Mouse (Mus musculus): ENCODE measurements around the gene Mfsd7a. TPM values are rescaled to one million over a fixed set of nuclear protein-coding genes. Genes with fewer than 3 reads are reported as not detected.

The Mfsd7a gene
- not detected in 2 replicates for polyA plus RNA-seq (2012)

DNA sequence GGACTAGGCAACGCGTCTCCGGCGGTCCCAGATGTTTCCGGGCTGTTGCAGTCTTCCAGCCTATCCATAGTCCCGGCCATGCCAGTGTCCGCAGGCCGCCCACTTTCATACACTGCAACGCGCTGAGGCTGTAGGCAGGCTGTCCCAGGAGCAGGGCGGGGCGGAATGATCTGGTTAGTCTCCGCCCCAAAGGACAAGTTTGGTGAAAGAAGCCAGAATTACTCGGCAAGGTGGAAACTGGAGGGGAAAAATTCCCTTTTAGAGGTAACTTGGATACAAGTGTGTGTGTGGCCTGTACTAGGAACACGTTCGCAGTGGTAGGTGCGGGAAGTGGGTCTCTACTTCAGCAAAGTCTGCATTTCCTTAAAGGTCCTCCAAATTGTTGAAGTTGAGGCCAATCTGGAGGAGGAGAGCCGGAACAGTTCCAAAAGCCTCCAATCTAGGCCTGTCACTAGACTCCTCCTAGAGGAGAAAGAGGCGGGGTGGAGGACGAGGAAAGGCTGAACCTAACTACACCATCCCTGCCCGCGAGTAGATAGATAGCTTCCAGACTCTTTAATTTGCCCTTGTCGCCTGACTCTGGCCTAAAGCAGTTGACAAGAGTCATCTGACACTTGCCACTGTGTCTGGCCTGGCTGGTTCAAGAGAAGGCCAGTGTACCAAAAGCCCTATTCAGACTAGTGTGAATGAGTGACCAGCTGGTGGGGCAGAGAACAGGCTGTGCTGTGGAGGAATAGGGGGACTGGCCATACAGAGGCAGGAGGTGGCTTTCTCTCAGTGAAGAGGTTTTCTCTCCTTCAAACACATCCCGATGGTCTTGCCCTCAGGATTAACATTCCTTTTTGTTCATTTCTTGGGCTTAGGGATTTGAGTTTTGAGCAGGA is at the start of gene Mfsd7a:
TSS of gene Mfsd7a (minus strand) at position 107 of the 884 bp plus-strand sequence.
- no peak for TF ChIP-seq GATA1 (IDR thresholded peaks at IDR 0.05; ENCODE audit: low read length)

DNA sequence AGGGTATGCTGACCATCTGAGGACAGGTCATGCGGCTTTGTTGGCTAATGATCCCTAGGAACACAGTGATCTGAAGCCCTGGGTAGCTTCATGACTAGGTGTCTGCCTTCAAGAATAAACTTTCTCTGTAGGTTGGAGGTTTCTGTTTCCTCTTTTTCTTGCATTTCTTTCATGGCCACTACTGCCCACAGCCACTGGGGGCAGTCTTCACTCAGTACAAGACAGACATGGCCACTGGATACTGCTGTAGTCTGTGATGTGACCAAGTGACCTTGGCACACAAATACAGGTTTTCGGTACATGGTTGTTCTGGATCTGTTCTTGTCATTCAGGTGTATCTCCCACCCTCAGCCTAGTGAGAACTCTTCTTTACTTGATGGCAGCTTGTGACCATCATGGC is 36.5 kb upstream of the Mfsd7a start:
- no peak for TF ChIP-seq GATA1 (IDR thresholded peaks at IDR 0.05; ENCODE audit: low read length)

DNA sequence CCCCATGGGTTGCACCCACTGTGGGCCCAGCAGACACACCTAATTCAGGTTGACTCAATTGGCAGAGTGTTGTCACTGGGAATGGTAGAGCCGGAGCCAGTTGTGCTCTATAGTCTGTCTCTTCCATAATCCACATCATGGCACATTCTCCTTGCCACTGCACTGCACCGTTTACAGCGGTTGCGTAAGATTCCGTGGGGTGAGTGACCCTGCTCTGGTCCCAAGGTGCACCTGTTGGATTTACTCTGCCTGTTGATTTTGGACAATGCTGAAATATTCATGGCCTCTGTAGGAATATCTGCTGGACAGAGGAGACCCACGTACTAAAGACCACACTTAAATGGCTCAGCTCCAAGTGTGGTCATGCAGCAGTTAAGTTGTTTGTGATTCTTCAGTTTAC is 34.3 kb upstream of the Mfsd7a start:
- TF ChIP-seq GATA1 (IDR thresholded peaks at IDR 0.05; ENCODE audit: low read length): no peak

DNA sequence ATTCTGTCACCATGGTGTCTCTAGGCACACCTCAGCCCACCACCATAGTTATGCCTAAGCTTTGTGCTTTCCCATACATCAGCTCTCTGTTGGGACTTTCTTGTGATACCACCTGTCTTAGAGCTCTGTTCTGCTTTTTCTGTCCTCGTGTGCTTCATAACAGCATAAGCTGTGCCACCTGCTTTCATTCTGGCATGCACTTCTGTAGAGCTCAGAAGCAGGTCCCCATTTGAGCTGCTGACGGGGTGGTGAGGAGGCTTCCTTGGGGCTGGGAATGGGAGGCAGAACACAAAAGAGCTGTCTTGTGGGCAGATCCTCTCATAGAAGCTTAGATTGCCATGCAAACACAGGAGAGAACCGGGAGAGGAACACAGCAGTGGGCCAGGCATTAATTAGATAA is 27.3 kb upstream of the Mfsd7a start:
- TF ChIP-seq GATA1 (IDR thresholded peaks at IDR 0.05; ENCODE audit: low read length): no peak

DNA sequence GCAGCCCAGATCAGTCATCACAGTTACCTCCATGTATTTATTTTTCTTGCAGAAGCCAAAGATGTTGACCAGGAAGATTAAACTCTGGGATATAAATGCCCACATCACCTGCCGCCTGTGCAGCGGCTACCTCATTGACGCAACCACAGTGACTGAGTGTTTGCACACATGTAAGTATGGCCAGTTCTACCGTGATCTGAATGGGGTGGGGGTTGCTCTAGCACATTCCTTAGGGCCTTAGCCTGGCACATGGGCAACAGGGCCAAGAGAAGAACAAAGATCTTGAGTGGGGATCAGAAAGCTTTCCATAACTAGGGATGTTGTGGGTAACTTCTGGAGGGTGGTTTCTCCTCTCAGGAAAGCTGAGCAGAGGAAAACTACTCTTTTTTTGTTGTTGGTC is 25.0 kb upstream of the Mfsd7a start:
- TF ChIP-seq GATA1 (IDR thresholded peaks at IDR 0.05; ENCODE audit: low read length): no peak

DNA sequence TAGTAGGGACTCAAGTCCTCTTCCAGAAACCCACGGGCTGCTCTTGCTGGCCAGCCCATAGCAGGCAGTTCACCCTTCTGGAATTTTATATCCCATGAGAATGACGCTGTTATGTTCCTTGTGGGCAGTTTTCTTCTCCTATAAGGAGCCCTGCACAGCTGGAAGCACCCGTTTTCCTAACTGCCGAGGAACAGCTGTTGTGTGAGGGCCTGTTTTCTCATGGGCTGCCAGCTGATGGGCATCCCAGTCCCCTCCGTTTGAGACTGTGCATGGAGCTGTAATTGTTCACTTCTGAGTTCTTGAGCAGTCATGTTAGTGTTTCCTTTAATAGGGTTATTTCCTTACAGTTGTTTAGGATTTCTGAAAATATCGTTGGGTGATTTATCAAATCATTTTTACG is 20.9 kb upstream of the Mfsd7a start:
- no peak for TF ChIP-seq GATA1 (IDR thresholded peaks at IDR 0.05; ENCODE audit: low read length)

DNA sequence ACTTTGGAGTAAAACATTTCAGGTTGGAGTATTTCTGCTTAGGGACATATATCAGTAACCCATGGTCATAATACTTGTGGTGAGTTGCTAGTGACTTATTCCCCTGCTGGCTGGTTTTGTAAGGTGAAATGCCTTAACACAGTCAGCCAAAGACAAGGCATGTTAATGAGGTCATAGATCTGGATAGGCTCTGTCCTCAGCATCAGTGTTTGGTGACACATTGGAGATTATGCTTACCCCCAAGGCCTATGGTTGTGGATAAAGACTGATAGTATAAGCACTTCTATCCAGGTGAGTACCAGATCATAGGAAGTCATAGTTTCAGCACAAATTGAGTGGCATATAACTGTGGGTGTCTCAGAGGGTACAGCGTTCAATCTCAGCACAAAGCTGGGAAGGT is 18.0 kb upstream of the Mfsd7a start:
- no peak for TF ChIP-seq GATA1 (IDR thresholded peaks at IDR 0.05; ENCODE audit: low read length)

DNA sequence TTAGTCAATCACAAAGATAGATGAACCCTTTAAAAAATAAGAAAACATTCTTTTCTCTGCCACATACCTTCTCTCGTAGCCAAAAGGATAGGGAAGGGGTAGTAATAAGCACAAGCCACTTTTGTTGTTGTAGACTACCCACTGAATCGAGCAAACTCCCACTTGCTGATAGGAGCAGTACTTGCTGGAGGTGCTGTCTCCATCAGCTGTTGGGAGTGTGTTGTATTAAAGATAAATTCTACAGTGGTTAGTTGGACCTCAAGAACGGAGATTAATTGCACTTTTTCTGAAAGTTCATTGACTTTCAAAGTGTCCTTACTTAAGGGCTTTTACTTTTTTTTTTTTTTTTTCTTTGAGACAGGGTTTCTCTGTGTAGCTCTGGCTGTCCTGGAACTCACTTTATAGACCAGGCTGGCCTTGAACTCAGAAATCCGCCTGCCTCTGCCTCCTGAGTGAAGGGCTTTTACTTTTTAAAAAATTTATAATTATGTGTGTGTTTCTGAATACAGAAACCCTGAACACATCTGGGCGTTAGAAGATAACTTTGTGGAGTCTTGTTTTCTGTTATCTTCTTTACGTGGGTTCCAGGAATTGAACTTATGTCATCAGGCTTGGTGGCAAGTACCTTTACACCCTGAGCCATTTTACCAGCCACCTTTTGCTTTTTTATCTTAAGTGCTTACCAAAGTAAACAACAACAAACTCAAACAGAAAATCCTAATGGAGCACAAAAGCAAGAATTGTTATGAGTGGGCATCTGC is 16.6 kb upstream of the Mfsd7a start:
- TF ChIP-seq GATA1 (IDR thresholded peaks at IDR 0.05; ENCODE audit: low read length): no peak

DNA sequence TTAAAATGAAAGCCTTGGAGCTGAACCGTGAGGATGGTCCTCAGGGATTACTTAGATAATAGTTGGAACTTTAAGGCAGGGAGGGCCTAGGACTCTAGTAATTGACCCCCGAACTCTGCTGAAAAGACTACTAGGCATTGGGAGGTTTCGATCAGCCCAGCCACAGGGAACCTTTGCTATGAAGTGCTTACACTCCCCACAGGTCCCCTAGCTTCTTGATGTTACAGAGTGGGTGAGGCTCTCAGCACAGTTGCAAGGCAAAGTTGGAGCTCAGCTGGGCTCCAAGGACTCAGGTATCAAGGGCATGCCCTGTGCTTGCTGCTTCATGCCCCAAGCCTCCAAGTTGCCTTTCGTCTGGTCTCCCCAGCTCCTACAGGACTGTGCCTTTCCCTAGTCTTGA is 13.8 kb upstream of the Mfsd7a start:
- no peak for TF ChIP-seq GATA1 (IDR thresholded peaks at IDR 0.05; ENCODE audit: low read length)

DNA sequence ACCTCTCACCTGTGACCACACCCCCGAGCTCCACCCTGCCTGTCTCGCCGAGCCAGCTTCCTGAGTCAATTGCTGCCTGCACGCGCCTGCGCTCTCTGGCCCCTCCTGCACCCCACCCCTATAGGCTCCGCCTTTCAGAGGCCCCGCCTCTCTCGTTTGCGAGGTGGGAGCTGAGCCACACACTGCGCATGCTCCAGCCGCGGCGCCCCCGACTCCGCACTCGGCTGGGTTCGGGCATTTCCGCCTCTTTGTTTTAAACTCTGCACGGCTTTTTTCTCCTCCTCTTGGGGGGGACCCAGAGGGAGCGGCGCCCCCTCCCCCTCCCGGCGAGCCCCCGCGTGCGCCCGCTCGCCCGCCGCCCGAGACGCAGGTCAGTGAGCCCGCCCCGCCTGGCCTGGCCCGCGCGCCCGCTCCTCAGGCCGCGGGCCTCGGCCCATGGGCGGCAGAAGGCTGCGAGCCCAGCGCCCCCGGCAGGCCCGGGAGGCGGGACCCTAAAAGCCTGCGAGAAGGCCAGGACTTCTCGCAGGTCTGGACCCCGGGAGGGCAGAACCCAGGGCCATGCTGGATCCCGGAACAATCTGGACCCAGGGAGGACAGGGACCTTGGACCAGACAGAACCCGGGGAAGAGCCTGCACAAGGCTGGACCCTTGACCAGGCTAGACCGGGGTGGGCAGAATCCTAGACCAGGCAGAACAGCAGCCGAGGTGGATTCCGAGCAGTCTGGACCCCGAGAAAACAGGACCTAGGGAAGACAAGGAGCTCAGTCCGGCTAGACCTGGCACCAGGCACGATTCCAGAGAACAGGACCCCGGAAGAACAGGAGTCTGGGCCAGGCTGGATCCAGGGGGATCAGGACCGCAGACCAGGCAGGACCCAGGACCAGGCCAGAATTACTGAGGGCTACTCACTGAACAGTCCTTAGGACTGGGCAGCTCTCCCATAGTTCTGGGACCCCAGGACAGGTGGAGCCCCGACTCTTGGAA is 12.7 kb upstream of the Mfsd7a start, which contains the start of gene Pcgf3:
TSS of gene Pcgf3 (plus strand) at position 151 of the 984 bp plus-strand sequence.
- no peak for TF ChIP-seq GATA1 (IDR thresholded peaks at IDR 0.05; ENCODE audit: low read length)

DNA sequence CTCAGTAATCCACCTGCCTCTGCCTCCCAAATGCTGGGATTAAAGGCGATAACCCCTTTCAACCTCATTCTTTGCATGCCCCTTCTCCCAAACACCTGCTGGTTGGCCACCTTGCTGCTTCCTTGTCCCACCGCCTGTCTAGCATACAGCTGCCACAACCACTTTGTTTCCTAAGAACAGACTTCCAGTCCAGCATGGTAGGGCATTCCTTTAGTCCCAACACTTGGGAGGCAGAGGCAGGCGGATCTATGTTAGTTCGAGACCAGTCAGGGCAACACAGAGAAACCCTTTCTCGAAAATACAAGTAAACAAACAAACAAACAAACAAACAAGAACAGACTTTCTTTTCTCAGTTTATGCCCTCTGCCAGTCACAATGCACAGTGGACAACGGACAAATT is 11.8 kb upstream of the Mfsd7a start:
- TF ChIP-seq GATA1 (IDR thresholded peaks at IDR 0.05; ENCODE audit: low read length): no peak

DNA sequence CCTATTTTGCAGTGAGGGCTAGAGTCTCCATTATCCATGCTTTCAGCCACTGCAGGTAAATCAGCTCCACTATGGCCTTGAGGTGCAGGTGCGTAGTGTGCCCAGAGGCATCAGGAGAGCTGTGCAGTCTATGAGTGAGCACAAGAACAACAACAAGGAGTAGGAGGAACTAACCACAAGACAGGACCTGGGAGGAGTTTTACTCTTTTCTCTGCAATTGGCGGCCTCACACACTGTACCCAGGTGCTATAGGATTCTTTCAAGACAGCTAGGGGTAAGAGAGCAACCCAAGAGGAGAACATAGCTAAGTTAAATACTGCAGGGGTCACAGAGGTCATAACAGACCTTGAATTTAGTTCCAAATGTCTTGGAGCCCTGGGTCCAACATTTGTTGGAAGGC is 10.0 kb upstream of the Mfsd7a start:
- no peak for TF ChIP-seq GATA1 (IDR thresholded peaks at IDR 0.05; ENCODE audit: low read length)

DNA sequence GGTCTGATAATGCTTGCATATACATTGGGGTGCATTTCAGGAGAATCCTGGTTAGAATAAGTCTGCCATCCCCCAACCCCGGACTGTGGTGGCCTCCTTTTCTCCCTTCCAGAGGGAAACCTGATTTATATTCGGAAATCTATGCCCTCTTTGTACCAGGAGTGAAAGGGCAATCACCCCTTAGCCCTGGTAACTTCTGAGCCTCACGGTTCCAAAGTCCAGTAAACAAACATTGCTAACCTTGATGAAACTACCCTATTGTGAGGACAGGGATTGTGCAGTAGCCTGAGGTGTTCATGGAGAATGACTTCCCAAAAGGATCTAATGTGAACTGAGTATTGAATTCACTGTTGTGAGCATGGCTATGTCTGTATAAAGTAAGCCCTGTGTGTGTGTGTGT is 5.4 kb upstream of the Mfsd7a start:
- TF ChIP-seq GATA1 (IDR thresholded peaks at IDR 0.05; ENCODE audit: low read length): no peak

DNA sequence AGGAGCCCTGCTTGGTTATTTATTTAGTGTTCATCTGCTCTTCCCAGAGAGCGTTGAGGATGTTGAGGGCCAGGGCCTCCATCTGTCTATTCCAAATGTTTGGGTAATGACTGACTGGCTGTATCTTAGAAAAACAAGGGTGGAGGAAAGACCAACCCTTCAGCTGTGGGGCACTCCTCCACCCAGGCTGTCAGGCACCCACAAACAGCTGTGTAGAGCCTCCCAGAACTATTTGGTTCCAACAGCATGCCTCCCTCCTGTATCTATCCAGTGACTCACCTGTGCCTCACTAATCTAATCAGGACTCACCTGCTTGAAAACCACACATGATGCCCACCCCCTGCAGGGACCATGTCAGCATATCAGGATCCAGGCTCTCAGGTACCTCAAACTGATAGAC is 3.7 kb upstream of the Mfsd7a start:
- TF ChIP-seq GATA1 (IDR thresholded peaks at IDR 0.05; ENCODE audit: low read length): no peak

DNA sequence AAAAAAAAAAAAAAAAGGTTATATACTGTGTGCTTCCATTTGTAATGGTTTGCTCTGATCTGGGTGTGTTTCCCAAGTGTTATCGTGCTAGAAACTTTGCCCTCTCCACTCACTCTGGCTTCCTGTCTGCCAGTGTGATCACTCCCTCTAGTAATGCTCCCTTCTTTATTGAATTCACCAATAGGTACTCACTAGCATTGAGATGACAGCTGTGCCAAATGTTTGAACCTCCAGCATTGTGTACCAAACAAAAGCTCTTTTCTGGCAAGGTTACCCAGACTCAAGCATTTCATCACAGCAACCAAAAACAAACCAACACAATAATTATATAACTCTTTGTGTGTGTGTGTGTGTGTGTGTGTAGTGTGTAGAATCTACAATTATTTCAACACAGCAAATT is 2.9 kb upstream of the Mfsd7a start:
- no peak for TF ChIP-seq GATA1 (IDR thresholded peaks at IDR 0.05; ENCODE audit: low read length)
